Mouse (Mus musculus) olfactory bulb, adult 2 months (tissue): ENCODE data around the gene Hes7. TPM values are rescaled to one million over a fixed set of nuclear protein-coding genes. Genes with fewer than 3 reads are reported as not detected.
A peak's percentile ranks its signal among the peaks of the same experiment; 100 is the strongest.

ENCODE experiments used
- H3K27ac ChIP-seq: fragments of 200-500 bp; 2 replicates; pipeline ENCODE4 v1.5.1; 2012; ENCODE audit warnings: low read depth, low read length; ENCODE audit not compliant: insufficient read depth
- H3K4me1 ChIP-seq: fragments of 200-500 bp; 2 replicates; pipeline ENCODE4 v1.6.1; 2012; ENCODE audit warnings: low read length; ENCODE audit not compliant: control insufficient read depth, insufficient read depth
- H3K4me3 ChIP-seq: fragments of 200-500 bp; 2 replicates; pipeline ENCODE4 v1.5.1; 2012; ENCODE audit warnings: mild to moderate bottlenecking, low read depth, low read length, moderate library complexity; ENCODE audit not compliant: insufficient read depth
- CTCF ChIP-seq: fragments of 200-500 bp; IDR thresholded peaks from 2 replicates; pipeline ENCODE4 v1.5.1; 2012; ENCODE audit warnings: low read depth, mild to moderate bottlenecking, low read length, moderate library complexity; ENCODE audit not compliant: insufficient read depth
- POLR2A ChIP-seq: fragments of 200-500 bp; IDR thresholded peaks from 2 replicates; pipeline ENCODE4 v1.6.1; 2012; ENCODE audit warnings: mild to moderate bottlenecking, low read depth, low read length, moderate library complexity; ENCODE audit not compliant: insufficient read depth
- WGBS: fragments of 180-500 bp; shearing (Covaris S2); methylation state at CpG from one replicate; pipeline ENCODE4 v1.1.7; 2018; 5-methylcytosine and 5-hydroxymethylcytosine counted together
- polyA plus RNA-seq: library from polyadenylated mRNA; stranded (reverse); fragments of >200 nt; gene quantifications from 2 replicates; pipeline ENCODE4 v1.2.4, GENCODE M21; 2012; ENCODE audit warnings: low replicate concordance; ENCODE audit not compliant: missing spikeins, insufficient read depth, insufficient read length

Hes7 gene
- polyA plus RNA-seq, 1 experiment = not detected

- H3K27ac ChIP-seq = no peak within 1 kb of the TSS; the same call in none of the 2 replicates
- peaks cover 25% of the 10 kb centered on the region for H3K4me1 ChIP-seq
- under 1% methylated on average over 59 of the region's 66 CpGs for WGBS
- peak; percentile 72 for TF ChIP-seq CTCF
- no peak for TF ChIP-seq POLR2A
- peak within 1 kb of the TSS; percentile 78 for H3K4me3 ChIP-seq
Observed at GRCm38 (mm10) chr11:69122336-69122951, 2.2 kb downstream of the Hes7 start, which contains the start of gene 9130213A22Rik. Gene 9130213A22Rik, minus strand, starts transcription at chr11:69122589.

- no peak for TF ChIP-seq CTCF
- no peak for TF ChIP-seq POLR2A
- peak overlapping the region; percentile 78 for H3K4me3 ChIP-seq
- peaks cover 25% of the 10 kb centered on the region for H3K4me1 ChIP-seq
- WGBS = 2% methylated on average over 29 of the region's 29 CpGs
- H3K27ac ChIP-seq = peak overlapping the region; percentile 86
Observed at GRCm38 (mm10) chr11:69123056-69123692, 3.0 kb downstream of the Hes7 start.

GRCm38 (mm10) chr11:69123693-69124497 lies 3.7 kb downstream of the Hes7 start:
- Histone ChIP-seq H3K27ac (peak overlapping the region; percentile 86), H3K4me3 (peak overlapping the region; percentile 78), H3K4me1 (peaks cover 23% of the 10 kb centered on the region)
- TF ChIP-seq CTCF (no peak), POLR2A (no peak)
- under 1% methylated on average over 31 of the region's 31 CpGs for WGBS

- no peak overlapping the region for H3K4me3 ChIP-seq
- H3K27ac ChIP-seq = no peak overlapping the region
- peaks cover 20% of the 10 kb centered on the region for H3K4me1 ChIP-seq
- no peak for TF ChIP-seq POLR2A
- TF ChIP-seq CTCF = no peak
- 0% methylated on average over 3 of the region's 3 CpGs for WGBS
Observed at GRCm38 (mm10) chr11:69124498-69124847, 4.3 kb downstream of the Hes7 start.

- Histone ChIP-seq H3K4me3 (peak overlapping the region; percentile 73), H3K27ac (peak overlapping the region; percentile 40), H3K4me1 (peaks cover 18% of the 10 kb centered on the region)
- TF ChIP-seq POLR2A = no peak
- TF ChIP-seq CTCF = peak; percentile 54
- under 1% methylated on average over 24 of the region's 24 CpGs for WGBS
Observed at GRCm38 (mm10) chr11:69125041-69125851, 5.0 kb downstream of the Hes7 start.

GRCm38 (mm10) chr11:69125852-69125918 lies 5.5 kb downstream of the Hes7 start, which contains the start of gene Aloxe3:
Gene Aloxe3, plus strand, starts transcription at chr11:69125896.
- H3K4me1 ChIP-seq = peaks cover 15% of the 10 kb centered on the region
- peak within 1 kb of the TSS; percentile 73 for H3K4me3 ChIP-seq
- 0% methylated on average over 3 of the region's 3 CpGs for WGBS
- TF ChIP-seq CTCF = no peak
- no peak for TF ChIP-seq POLR2A
- H3K27ac ChIP-seq = peak within 1 kb of the TSS; percentile 40

- WGBS = 18% methylated on average over 20 of the region's 20 CpGs
- Histone ChIP-seq H3K4me3 (peak overlapping the region; percentile 73), H3K27ac (peak overlapping the region; percentile 40; the same call in 1 of the 2 replicates), H3K4me1 (peaks cover 11% of the 10 kb centered on the region; the same call in 1 of the 2 replicates)
- TF ChIP-seq POLR2A = no peak
- TF ChIP-seq CTCF = no peak
Observed at GRCm38 (mm10) chr11:69125919-69126705, 5.9 kb downstream of the Hes7 start.

GRCm38 (mm10) chr11:69126706-69127095 lies 6.5 kb downstream of the Hes7 start:
- Histone ChIP-seq H3K4me3 (no peak overlapping the region), H3K4me1 (peaks cover 6% of the 10 kb centered on the region; the same call in 1 of the 2 replicates), H3K27ac (no peak overlapping the region)
- no peak for TF ChIP-seq POLR2A
- TF ChIP-seq CTCF = no peak
- WGBS = 61% methylated on average over 2 of the region's 2 CpGs
